ENCODE assay signal across 11 mouse cellular contexts in genomic region chr9:21213617-21214190, GRCm38 (mm10). TPM values are rescaled to one million over a fixed set of nuclear protein-coding genes. Genes with fewer than 3 reads are reported as not detected.
DNase-seq lines count a peak whose midpoint lies in the region; ATAC-seq lines count a peak whose summit lies in the region.
"Had no signal": no experiment of that assay in that cellular context is flagged by ENCODE, and none has a peak within 500 bp of the region (broad histone marks: within the 10 kb centered on the region; RNA-seq: fewer than 3 reads in every experiment).

No protein-coding gene starts in this region.

- no peak overlapping the region for H3K27ac ChIP-seq in forebrain, embryonic 11.5 days (ENCODE audit: low read depth, low read length)
- H3K27ac ChIP-seq in forebrain, embryonic 16.5 days (ENCODE audit: low read length), result no peak overlapping the region
- no peak overlapping the region for H3K27ac ChIP-seq in midbrain, embryonic 10.5 days (replicated peaks)
- H3K27ac ChIP-seq in midbrain, embryonic 15.5 days, result no peak overlapping the region
- H3K27ac ChIP-seq in neural tube, embryonic 15.5 days (replicated peaks), result no peak overlapping the region
- H3K27ac ChIP-seq: stomach, embryonic 15.5 days had no signal

- WGBS in forebrain, embryonic 11.5 days, result 41% methylated on average over 7 of the region's 7 CpGs
- 48% methylated on average over 7 of the region's 7 CpGs for WGBS in forebrain, embryonic 16.5 days
- WGBS in midbrain, embryonic 10.5 days, result 47% methylated on average over 7 of the region's 7 CpGs
- 44% methylated on average over 7 of the region's 7 CpGs for WGBS in midbrain, embryonic 15.5 days
- WGBS in neural tube, embryonic 15.5 days, result 53% methylated on average over 7 of the region's 7 CpGs

- no peaks in the 10 kb centered on the region for H3K27me3 ChIP-seq in forebrain, embryonic 11.5 days (ENCODE audit: control insufficient read depth, insufficient read depth, low read length)
- H3K27me3 ChIP-seq in forebrain, embryonic 16.5 days (replicated peaks; ENCODE audit: control insufficient read depth, insufficient read depth, low read length), result no peaks in the 10 kb centered on the region
- H3K27me3 ChIP-seq in midbrain, embryonic 10.5 days (ENCODE audit: low read depth, poor library complexity, severe bottlenecking), result peaks cover 11% of the 10 kb centered on the region
- H3K27me3 ChIP-seq in midbrain, embryonic 15.5 days (replicated peaks), result no peaks in the 10 kb centered on the region
- no peaks in the 10 kb centered on the region for H3K27me3 ChIP-seq in neural tube, embryonic 15.5 days (replicated peaks)
- H3K27me3 ChIP-seq: stomach, embryonic 15.5 days had no signal

- H3K4me1 ChIP-seq in forebrain, embryonic 11.5 days (replicated peaks; ENCODE audit: control insufficient read depth, insufficient read depth, low read length), result no peaks in the 10 kb centered on the region
- H3K4me1 ChIP-seq in forebrain, embryonic 16.5 days (replicated peaks; ENCODE audit: control insufficient read depth, insufficient read depth, low read length), result peaks cover 5% of the 10 kb centered on the region
- H3K4me1 ChIP-seq in midbrain, embryonic 10.5 days, result peaks cover 17% of the 10 kb centered on the region
- peaks cover 6% of the 10 kb centered on the region for H3K4me1 ChIP-seq in midbrain, embryonic 15.5 days
- H3K4me1 ChIP-seq in neural tube, embryonic 15.5 days, result peaks cover 7% of the 10 kb centered on the region
- H3K4me1 ChIP-seq: stomach, embryonic 15.5 days had no signal

- intact Hi-C loops in left cerebral cortex, postnatal 25 days (cut with DNase I), result no loop called here

- no peak for ATAC-seq in forebrain, embryonic 11.5 days (replicated peaks; ENCODE audit: low FRiP score)
- no peak for ATAC-seq in forebrain, embryonic 16.5 days
- ATAC-seq in midbrain, embryonic 15.5 days (replicated peaks), result no peak
- ATAC-seq in common myeloid progenitor, adult 5-6 weeks (replicated peaks; ENCODE audit: low read depth, poor library complexity, severe bottlenecking), result peak; percentile 78; the same call in 1 of the 2 replicates
- ATAC-seq in neural tube, embryonic 15.5 days (ENCODE audit: low FRiP score), result 0 out of 2 replicates have a peak, but pooled peaks have one; percentile 15

- no peak overlapping the region for H3K4me3 ChIP-seq in forebrain, embryonic 11.5 days (ENCODE audit: low read depth, low read length)
- no peak overlapping the region for H3K4me3 ChIP-seq in forebrain, embryonic 16.5 days (replicated peaks; ENCODE audit: low read length)
- H3K4me3 ChIP-seq in midbrain, embryonic 10.5 days, result no peak overlapping the region
- H3K4me3 ChIP-seq in midbrain, embryonic 15.5 days, result no peak overlapping the region
- no peak overlapping the region for H3K4me3 ChIP-seq in neural tube, embryonic 15.5 days (replicated peaks)
- H3K4me3 ChIP-seq: megakaryocyte, embryonic 14.5 days; stomach, embryonic 15.5 days had no signal

- H3K4me2 ChIP-seq in forebrain, embryonic 11.5 days (ENCODE audit: low read depth, low read length, severe bottlenecking), result no peak overlapping the region
- no peak overlapping the region for H3K4me2 ChIP-seq in forebrain, embryonic 16.5 days (ENCODE audit: low read length)
- no peak overlapping the region for H3K4me2 ChIP-seq in midbrain, embryonic 15.5 days
- H3K4me2 ChIP-seq in neural tube, embryonic 15.5 days, result no peak overlapping the region
- H3K4me2 ChIP-seq: stomach, embryonic 15.5 days had no signal

- DNase-seq in forebrain, embryonic 11.5 days (ENCODE audit: low spot score), result peak; percentile 70
- peak; percentile 39 for DNase-seq in midbrain, embryonic 10.5 days (ENCODE audit: low spot score)
- DNase-seq in left cerebral cortex, postnatal 25 days (ENCODE audit: low spot score in 2 of 2), result no peak
- no peak for DNase-seq in urinary bladder, postnatal 4 days (ENCODE audit: low spot score in 2 of 2)
- DNase-seq: kidney, adult 11 months had no signal

- H3K36me3 ChIP-seq in forebrain, embryonic 11.5 days (ENCODE audit: control insufficient read depth, insufficient read depth, low read length), result no peaks in the 10 kb centered on the region
- H3K36me3 ChIP-seq in forebrain, embryonic 16.5 days (ENCODE audit: control insufficient read depth, insufficient read depth), result no peaks in the 10 kb centered on the region
- H3K36me3 ChIP-seq in midbrain, embryonic 10.5 days, result no peaks in the 10 kb centered on the region
- H3K36me3 ChIP-seq in midbrain, embryonic 15.5 days (replicated peaks), result 0 out of 2 replicates have a peak, but pooled peaks cover 3% of the 10 kb centered on the region
- peaks cover 18% of the 10 kb centered on the region for H3K36me3 ChIP-seq in neural tube, embryonic 15.5 days

- H3K9ac ChIP-seq in forebrain, embryonic 11.5 days (ENCODE audit: low read length), result no peak overlapping the region
- H3K9ac ChIP-seq in forebrain, embryonic 16.5 days (replicated peaks; ENCODE audit: low read depth, low read length), result no peak overlapping the region
- no peak overlapping the region for H3K9ac ChIP-seq in midbrain, embryonic 15.5 days
- H3K9ac ChIP-seq in neural tube, embryonic 15.5 days (replicated peaks), result no peak overlapping the region
- H3K9ac ChIP-seq: stomach, embryonic 15.5 days had no signal

- H3K9me3 ChIP-seq in forebrain, embryonic 11.5 days (ENCODE audit: control insufficient read depth, low read length), result no peaks in the 10 kb centered on the region
- no peaks in the 10 kb centered on the region for H3K9me3 ChIP-seq in forebrain, embryonic 16.5 days (ENCODE audit: control insufficient read depth, low read length)
- no peaks in the 10 kb centered on the region for H3K9me3 ChIP-seq in midbrain, embryonic 10.5 days (replicated peaks)
- H3K9me3 ChIP-seq in midbrain, embryonic 15.5 days, result no peaks in the 10 kb centered on the region
- no peaks in the 10 kb centered on the region for H3K9me3 ChIP-seq in neural tube, embryonic 15.5 days (replicated peaks)
- H3K9me3 ChIP-seq: megakaryocyte, embryonic 14.5 days; stomach, embryonic 15.5 days had no signal

RNA-seq across cellular contexts. Expression of gene Keap1, which starts 25.5 kb away (rescaled TPM):
- polyA plus RNA-seq in forebrain, embryonic 11.5 days (2014; fragmentation: Nextera tagmentation; extraction: Ambion mirVana), result 35.9 and 41.3 TPM in 2 replicates
- 74.2 and 78.5 TPM in 2 replicates for polyA plus RNA-seq in forebrain, embryonic 16.5 days (2015; fragmentation: Nextera tagmentation; extraction: Ambion mirVana)
- 47.1 and 50.8 TPM in 2 replicates for polyA plus RNA-seq in midbrain, embryonic 10.5 days (2016; fragmentation: Nextera tagmentation; extraction: Ambion mirVana)
- polyA plus RNA-seq in midbrain, embryonic 15.5 days (2015; fragmentation: Nextera tagmentation; extraction: Ambion mirVana), result 75.4 and 78.7 TPM in 2 replicates
- total RNA-seq in common myeloid progenitor, adult 5-6 weeks (2017), result 35.4 and 38.3 TPM in 2 replicates
- 70.1 and 72.0 TPM in 2 replicates for polyA plus RNA-seq in neural tube, embryonic 15.5 days (2015; fragmentation: Nextera tagmentation; extraction: Ambion mirVana)
- total RNA-seq in left cerebral cortex, postnatal 25 days (2021), result 10 to 100 TPM; 49.2 to 51.0 TPM

RNA-seq across cellular contexts. Expression of gene S1pr5, which starts 34.5 kb away (rescaled TPM):
- polyA plus RNA-seq in forebrain, embryonic 11.5 days (2014; fragmentation: Nextera tagmentation; extraction: Ambion mirVana), result 0.09 and 0.11 TPM in 2 replicates
- polyA plus RNA-seq in forebrain, embryonic 16.5 days (2015; fragmentation: Nextera tagmentation; extraction: Ambion mirVana), result 2.6 and 2.8 TPM in 2 replicates
- 0.10 and 0.11 TPM in 2 replicates for polyA plus RNA-seq in midbrain, embryonic 10.5 days (2016; fragmentation: Nextera tagmentation; extraction: Ambion mirVana)
- polyA plus RNA-seq in midbrain, embryonic 15.5 days (2015; fragmentation: Nextera tagmentation; extraction: Ambion mirVana), result 2.8 and 4.2 TPM in 2 replicates
- total RNA-seq in common myeloid progenitor, adult 5-6 weeks (2017), result 0.09 TPM in 1 of 2 replicates, not detected in the other
- polyA plus RNA-seq in neural tube, embryonic 15.5 days (2015; fragmentation: Nextera tagmentation; extraction: Ambion mirVana), result 5.8 and 6.7 TPM in 2 replicates
- 1 to 10 TPM; 7.8 to 8.3 TPM for total RNA-seq in left cerebral cortex, postnatal 25 days (2021)

RNA-seq across cellular contexts. Expression of gene Pde4a, which starts 48.2 kb away (rescaled TPM):
- 7.0 and 8.4 TPM in 2 replicates for polyA plus RNA-seq in forebrain, embryonic 11.5 days (2014; fragmentation: Nextera tagmentation; extraction: Ambion mirVana)
- polyA plus RNA-seq in forebrain, embryonic 16.5 days (2015; fragmentation: Nextera tagmentation; extraction: Ambion mirVana), result 24.9 and 32.0 TPM in 2 replicates
- 3.8 and 5.0 TPM in 2 replicates for polyA plus RNA-seq in midbrain, embryonic 10.5 days (2016; fragmentation: Nextera tagmentation; extraction: Ambion mirVana)
- polyA plus RNA-seq in midbrain, embryonic 15.5 days (2015; fragmentation: Nextera tagmentation; extraction: Ambion mirVana), result 42.7 and 44.5 TPM in 2 replicates
- 5.4 and 10.9 TPM in 2 replicates for total RNA-seq in common myeloid progenitor, adult 5-6 weeks (2017)
- polyA plus RNA-seq in neural tube, embryonic 15.5 days (2015; fragmentation: Nextera tagmentation; extraction: Ambion mirVana), result 37.4 and 42.1 TPM in 2 replicates
- 10 to 100 TPM; 88.9 to 94.4 TPM for total RNA-seq in left cerebral cortex, postnatal 25 days (2021)

RNA-seq across cellular contexts. Expression of gene Atg4d, which starts 51.4 kb away (rescaled TPM):
- 55.7 and 57.9 TPM in 2 replicates for polyA plus RNA-seq in forebrain, embryonic 11.5 days (2014; fragmentation: Nextera tagmentation; extraction: Ambion mirVana)
- polyA plus RNA-seq in forebrain, embryonic 16.5 days (2015; fragmentation: Nextera tagmentation; extraction: Ambion mirVana), result 47.6 and 51.8 TPM in 2 replicates
- 48.6 and 49.9 TPM in 2 replicates for polyA plus RNA-seq in midbrain, embryonic 10.5 days (2016; fragmentation: Nextera tagmentation; extraction: Ambion mirVana)
- 54.7 and 55.7 TPM in 2 replicates for polyA plus RNA-seq in midbrain, embryonic 15.5 days (2015; fragmentation: Nextera tagmentation; extraction: Ambion mirVana)
- total RNA-seq in common myeloid progenitor, adult 5-6 weeks (2017), result 6.1 and 14.8 TPM in 2 replicates
- 50.0 and 52.4 TPM in 2 replicates for polyA plus RNA-seq in neural tube, embryonic 15.5 days (2015; fragmentation: Nextera tagmentation; extraction: Ambion mirVana)
- 10 to 100 TPM; 40.7 to 49.2 TPM for total RNA-seq in left cerebral cortex, postnatal 25 days (2021)

Comparison
In these comparisons a context has a peak if more than half of its experiments do, and no peak if none do; other contexts are left out.
1. ATAC-seq: peak in common myeloid progenitor, adult 5-6 weeks (single experiment) and neural tube, embryonic 15.5 days (single experiment); none in forebrain, embryonic 11.5 days (single experiment), forebrain, embryonic 16.5 days (single experiment) and midbrain, embryonic 15.5 days (single experiment).
2. DNase-seq: peak in forebrain, embryonic 11.5 days (single experiment) and midbrain, embryonic 10.5 days (single experiment); none in left cerebral cortex, postnatal 25 days (0 of 2) and urinary bladder, postnatal 4 days (0 of 2).